Comparison of ENCODE assay signal across 27 mouse cellular contexts in genomic region chr5:28213441-28213840, GRCm38 (mm10). TPM values are rescaled to one million over a fixed set of nuclear protein-coding genes. Genes with fewer than 3 reads are reported as not detected.
"Had no signal": no experiment of that assay in that cellular context is flagged by ENCODE, and none has a peak within 500 bp of the region (broad histone marks: within the 10 kb centered on the region; RNA-seq: fewer than 3 reads in every experiment).

No protein-coding gene starts in this region.

- H3K4me2 ChIP-seq: lung, embryonic 14.5 days; neural tube, embryonic 13.5 days; neural tube, embryonic 15.5 days had no signal

- DNase-seq: lung, adult 18-20 months; lung, embryonic 14.5 days; lung, postnatal 10 days; lung, postnatal 4 days; midbrain, embryonic 14.5 days; retina, postnatal 1 day; right cerebral cortex, adult 18-20 months; right cerebral cortex, postnatal 25 days; right cerebral cortex, postnatal 4 days; spleen, adult 18-20 months; thymus, adult 18-20 months; thymus, postnatal 14 days; thymus, postnatal 36 days had no signal

- ATAC-seq: midbrain, embryonic 16.5 days had no signal

- H3K36me3 ChIP-seq: midbrain, embryonic 10.5 days; neural tube, embryonic 13.5 days; neural tube, embryonic 15.5 days had no signal

- H3K9ac ChIP-seq: lung, embryonic 14.5 days; neural tube, embryonic 13.5 days; neural tube, embryonic 15.5 days had no signal

- H3K4me3 ChIP-seq: midbrain, embryonic 10.5 days; myocyte; neural tube, embryonic 13.5 days; neural tube, embryonic 15.5 days had no signal

- H3K9me3 ChIP-seq: midbrain, embryonic 10.5 days; neural tube, embryonic 13.5 days; neural tube, embryonic 15.5 days had no signal

- H3K27ac ChIP-seq: midbrain, embryonic 10.5 days; neural tube, embryonic 13.5 days; neural tube, embryonic 15.5 days had no signal

RNA-seq across cellular contexts. Expression of gene Cnpy1, which starts 32.2 kb away (rescaled TPM):
- total RNA-seq: megakaryocyte, adult 5-6 weeks; megakaryocyte-erythroid progenitor cell, adult 5-6 weeks had no signal
- polyA plus RNA-seq: liver, embryonic 16.5 days; myocyte; stomach, embryonic 14.5 days; thymus, postnatal 0 days had no signal

RNA-seq across cellular contexts. Expression of gene En2, which starts 47.9 kb away (rescaled TPM):
- total RNA-seq: megakaryocyte, adult 5-6 weeks; megakaryocyte-erythroid progenitor cell, adult 5-6 weeks had no signal
- polyA plus RNA-seq: liver, embryonic 16.5 days; lung, embryonic 14.5 days; lung, embryonic 16.5 days; myocyte; neural tube, embryonic 11.5 days; neural tube, embryonic 13.5 days; neural tube, embryonic 15.5 days; small intestine, adult 2 months; stomach, embryonic 14.5 days; stomach, embryonic 16.5 days; thymus, postnatal 0 days had no signal
